Mouse (Mus musculus) G1E (cell line): ENCODE data around the gene Myt1. TPM values are rescaled to one million over a fixed set of nuclear protein-coding genes. Genes with fewer than 3 reads are reported as not detected.
"Not testable (repeated sequence)": the region's sequence is repeated elsewhere in the genome, so short reads cannot be mapped to it uniquely, and the experiment has no call there.

Experiments used
- ATAC-seq: 2 replicates; pipeline ENCODE4 v1.8.0; 2016; ENCODE audit warnings: mild to moderate bottlenecking; ENCODE audit not compliant: insufficient number of reproducible peaks, poor library complexity, low FRiP score, severe bottlenecking; ENCODE audit errors: extremely low read depth
- DNase-seq: peaks from one replicate; pipeline ENCODE4 v3.0.0; 2012; ENCODE audit warnings: low spot score
- H3K27me3 ChIP-seq: 2 replicates; pipeline ENCODE4 v1.6.1; 2012; ENCODE audit warnings: mild to moderate bottlenecking, low read length, inconsistent platforms; ENCODE audit not compliant: insufficient read depth
- H3K36me3 ChIP-seq: replicated peaks from 2 replicates; pipeline ENCODE3; 2012; ENCODE audit warnings: mild to moderate bottlenecking, inconsistent platforms
- H3K4me1 ChIP-seq: 2 replicates; pipeline ENCODE4 v1.6.1; 2012; ENCODE audit warnings: low read depth, low read length, inconsistent platforms, mixed read lengths; ENCODE audit not compliant: insufficient read depth
- H3K4me3 ChIP-seq: 2 replicates; pipeline ENCODE4 v1.5.1; 2012; ENCODE audit warnings: low read depth, mild to moderate bottlenecking, inconsistent platforms, low read length, moderate library complexity, mixed read lengths
- H3K9me3 ChIP-seq: replicated peaks from 2 replicates; pipeline ENCODE4 v1.6.1; 2012; ENCODE audit warnings: inconsistent platforms
- CTCF ChIP-seq: IDR thresholded peaks from 2 replicates; pipeline ENCODE4 v1.5.1; 2012; ENCODE audit warnings: low read depth, low read length, inconsistent platforms, mixed read lengths
- GATA1 ChIP-seq: IDR thresholded peaks from 2 replicates; pipeline ENCODE4 v1.6.1; 2012; ENCODE audit warnings: borderline replicate concordance, low read length, inconsistent platforms, mixed read lengths
- GATA2 ChIP-seq: IDR thresholded peaks from 2 replicates; pipeline ENCODE4 v1.6.1; 2012; ENCODE audit warnings: low read depth, low read length, inconsistent platforms, borderline replicate concordance
- POLR2AphosphoS5 ChIP-seq: IDR thresholded peaks from 2 replicates; pipeline ENCODE4 v1.6.1; 2012; ENCODE audit warnings: low read depth, low read length, inconsistent platforms; ENCODE audit not compliant: insufficient replicate concordance
- TAL1 ChIP-seq: conservative IDR thresholded peaks from 2 replicates; pipeline ENCODE4 v1.6.1; 2012; ENCODE audit warnings: low read depth, low read length, inconsistent platforms, mixed read lengths
- polyA plus RNA-seq: library from polyadenylated mRNA; stranded (reverse); fragments of >175 nt; gene quantifications from 2 replicates; pipeline ENCODE4 v1.2.3, GENCODE M21; 2012
- total RNA-seq, 2 experiments: library from RNA; stranded (forward) in 1 of 2; stranded (reverse) in 1 of 2; fragments of 200-1000 nt in 1 of 2; fragments of >200 nt in 1 of 2; fragmentation: Nextera tagmentation in 1 of 2; gene quantifications; 2 replicates each; pipeline ENCODE4 v1.2.3; 2014 to 2017

Myt1 gene
- total and polyA plus RNA-seq, 3 experiments, result 0.22 TPM; not detected in 2

DNA sequence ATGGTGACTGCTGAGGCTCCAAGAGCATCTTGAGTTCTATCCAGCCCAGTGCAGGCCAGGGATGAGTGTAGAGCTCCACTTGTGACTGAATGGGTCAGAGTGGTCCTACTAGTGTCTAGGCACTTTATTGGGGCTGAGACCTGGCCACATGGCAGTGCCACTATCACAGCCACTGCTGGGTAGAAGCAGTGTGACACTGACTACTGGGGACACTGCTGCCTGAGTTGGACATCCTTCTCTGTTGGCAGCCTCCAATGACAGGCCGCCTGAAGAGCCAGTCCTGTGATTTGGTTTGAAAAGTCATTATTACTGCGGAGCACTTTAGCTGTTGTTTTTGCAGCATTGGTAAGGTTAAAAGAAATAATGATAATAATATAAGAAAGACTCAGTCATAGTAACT lies 10.1 kb downstream of the Myt1 start:
- Histone ChIP-seq H3K9me3 (no peaks in the 10 kb centered on the region), H3K27me3 (peaks cover 11% of the 10 kb centered on the region), H3K4me1 (no peaks in the 10 kb centered on the region), H3K4me3 (no peak overlapping the region), H3K36me3 (no peaks in the 10 kb centered on the region)
- DNase-seq (no peak), ATAC-seq (no peak)
- TF ChIP-seq GATA1, result no peak
- TF ChIP-seq GATA2, result no peak
- TF ChIP-seq TAL1, result no peak
- TF ChIP-seq CTCF, result no peak
- TF ChIP-seq POLR2AphosphoS5, result no peak

- TF ChIP-seq GATA1, result no peak
- TF ChIP-seq POLR2AphosphoS5, result no peak
- no peak for TF ChIP-seq TAL1
- no peak for TF ChIP-seq CTCF
- no peak for TF ChIP-seq GATA2
- DNase-seq (no peak), ATAC-seq (no peak)
- no peaks in the 10 kb centered on the region for H3K36me3 ChIP-seq
- no peaks in the 10 kb centered on the region for H3K4me1 ChIP-seq
- H3K27me3 ChIP-seq, result peaks cover 10% of the 10 kb centered on the region
- H3K9me3 ChIP-seq, result no peaks in the 10 kb centered on the region
- H3K4me3 ChIP-seq, result no peak overlapping the region
Observed at GRCm38 (mm10) chr2:181775786-181776185, 12.7 kb downstream of the Myt1 start.

DNA sequence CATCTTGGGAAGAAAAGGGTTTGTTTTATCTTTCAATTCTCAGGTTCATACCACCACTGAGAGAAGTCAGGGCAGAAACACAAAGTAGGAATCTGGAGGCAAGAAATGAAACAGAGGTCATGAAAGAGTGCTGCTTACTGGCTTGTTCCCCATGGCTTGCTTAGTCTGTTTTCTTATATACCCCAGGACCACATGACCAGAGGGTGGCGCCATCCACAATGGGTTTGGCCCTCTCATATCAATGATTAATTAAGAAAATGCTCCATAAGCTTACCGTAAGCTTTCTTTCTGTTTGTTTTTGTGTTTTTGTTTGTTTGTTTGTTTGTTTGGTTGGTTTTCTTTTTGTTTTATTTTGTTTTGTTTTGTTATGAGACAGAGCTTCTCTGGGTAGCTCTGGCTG lies 14.6 kb downstream of the Myt1 start:
- Histone ChIP-seq H3K9me3 (no peaks in the 10 kb centered on the region), H3K36me3 (no peaks in the 10 kb centered on the region), H3K4me3 (no peak overlapping the region), H3K27me3 (peaks cover 10% of the 10 kb centered on the region), H3K4me1 (no peaks in the 10 kb centered on the region)
- no peak for ATAC-seq
- no peak for DNase-seq
- TF ChIP-seq GATA2 (no peak), TAL1 (no peak), CTCF (no peak), POLR2AphosphoS5 (no peak), GATA1 (no peak)

GRCm38 (mm10) chr2:181781421-181781820 lies 18.3 kb downstream of the Myt1 start:
- Histone ChIP-seq H3K27me3 (peaks cover 10% of the 10 kb centered on the region; the same call in 1 of the 2 replicates), H3K4me1 (no peaks in the 10 kb centered on the region), H3K4me3 (no peak overlapping the region), H3K36me3 (no peaks in the 10 kb centered on the region), H3K9me3 (no peaks in the 10 kb centered on the region)
- DNase-seq, result no peak
- ATAC-seq, result no peak
- TF ChIP-seq POLR2AphosphoS5, result no peak
- no peak for TF ChIP-seq GATA1
- no peak for TF ChIP-seq GATA2
- TF ChIP-seq TAL1, result no peak
- no peak for TF ChIP-seq CTCF

DNA sequence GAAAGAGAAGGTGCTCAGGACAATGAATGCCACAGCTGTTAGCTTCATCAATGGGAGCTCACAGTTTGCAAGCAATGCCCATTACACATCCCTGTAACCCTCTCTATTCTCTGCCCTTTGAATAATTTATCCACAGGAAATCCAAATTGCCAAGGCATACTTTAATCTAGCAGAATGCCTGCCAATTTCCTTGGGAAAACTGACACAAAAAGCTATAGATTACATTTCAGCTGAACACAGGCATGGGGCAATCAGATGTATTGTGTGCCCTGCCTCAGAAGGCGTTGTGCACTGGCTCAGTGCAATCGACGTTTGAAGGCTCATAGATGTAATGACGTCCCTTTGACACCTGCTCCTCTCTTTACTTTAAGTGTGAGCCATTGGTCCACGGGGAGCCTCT lies 24.7 kb downstream of the Myt1 start:
- DNase-seq, result no peak
- H3K4me3 ChIP-seq, result no peak overlapping the region
- H3K27me3 ChIP-seq, result peaks cover 10% of the 10 kb centered on the region; the same call in 1 of the 2 replicates
- ATAC-seq, result no peak
- no peaks in the 10 kb centered on the region for H3K36me3 ChIP-seq
- no peak for TF ChIP-seq CTCF
- no peaks in the 10 kb centered on the region for H3K4me1 ChIP-seq
- H3K9me3 ChIP-seq, result no peaks in the 10 kb centered on the region

DNA sequence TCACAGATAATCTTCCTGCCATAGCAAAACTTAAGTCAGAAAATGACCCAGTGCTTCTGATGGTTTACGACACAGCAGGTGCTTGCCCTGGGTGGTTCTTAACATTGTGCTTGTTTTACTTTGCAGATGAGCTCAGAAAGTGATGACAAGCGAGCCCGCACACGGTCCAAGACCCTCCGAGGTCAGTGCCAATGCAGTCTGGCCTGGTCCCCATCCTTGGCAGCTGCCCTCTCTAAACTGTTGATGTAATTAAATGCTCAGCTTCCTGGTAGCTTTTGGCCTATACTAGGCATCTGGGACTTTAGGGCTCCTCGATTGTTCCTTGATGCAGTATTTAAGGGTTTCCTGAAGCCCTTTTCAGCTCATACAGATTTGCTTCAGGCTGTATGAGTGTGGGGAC lies 26.3 kb downstream of the Myt1 start:
- H3K4me1 ChIP-seq, result no peaks in the 10 kb centered on the region
- H3K27me3 ChIP-seq, result peaks cover 10% of the 10 kb centered on the region; the same call in 1 of the 2 replicates
- ATAC-seq (no peak), DNase-seq (no peak)
- no peak overlapping the region for H3K4me3 ChIP-seq
- no peaks in the 10 kb centered on the region for H3K36me3 ChIP-seq
- no peaks in the 10 kb centered on the region for H3K9me3 ChIP-seq
- TF ChIP-seq GATA1 (no peak), CTCF (no peak), TAL1 (no peak), POLR2AphosphoS5 (no peak), GATA2 (no peak)

- H3K4me1 ChIP-seq, H3K9me3 ChIP-seq, DNase-seq, H3K4me3 ChIP-seq, ATAC-seq, H3K36me3 ChIP-seq: not testable (repeated sequence)
- H3K27me3 ChIP-seq, result peaks cover 14% of the 10 kb centered on the region
Observed at GRCm38 (mm10) chr2:181793186-181793585, 30.1 kb downstream of the Myt1 start.
